Mouse (Mus musculus): ENCODE measurements around the gene Phkg2. TPM values are rescaled to one million over a fixed set of nuclear protein-coding genes. Genes with fewer than 3 reads are reported as not detected.
A peak's percentile ranks its signal among the peaks of the same experiment; 100 is the strongest.

The Phkg2 gene
- polyA plus RNA-seq (2015; fragmentation: Nextera tagmentation; extraction: Ambion mirVana) = 27.5 and 36.5 TPM in 2 replicates

GRCm38 (mm10) chr7:127572895-127573471, at the start of gene Phkg2:
Phkg2 (plus strand) TSS chr7:127573340.
- WGBS = under 1% methylated on average over 17 of the region's 17 CpGs
- Histone ChIP-seq H3K36me3 (peaks cover 19% of the 10 kb centered on the region), H3K9ac (peak within 1 kb of the TSS; percentile 77), H3K27me3 (no peaks in the 10 kb centered on the region), H3K4me3 (peak within 1 kb of the TSS; percentile 79), H3K4me2 (peak within 1 kb of the TSS; percentile 85), H3K9me3 (replicated peaks) (no peaks in the 10 kb centered on the region), H3K4me1 (replicated peaks) (peaks cover 22% of the 10 kb centered on the region), H3K27ac (peak within 1 kb of the TSS; percentile 78)
- peak; percentile 96 for ATAC-seq (replicated peaks; ENCODE audit: insufficient number of reproducible peaks, insufficient read depth, low FRiP score, low read depth)

GRCm38 (mm10) chr7:127541671-127542070, 31.5 kb upstream of the Phkg2 start:
- H3K27me3 ChIP-seq = no peaks in the 10 kb centered on the region
- no peaks in the 10 kb centered on the region; the same call in 1 of the 2 replicates for H3K4me1 ChIP-seq (replicated peaks)
- H3K4me2 ChIP-seq = no peak overlapping the region
- no peak overlapping the region for H3K4me3 ChIP-seq
- H3K36me3 ChIP-seq = peaks cover 94% of the 10 kb centered on the region
- ATAC-seq (replicated peaks; ENCODE audit: insufficient number of reproducible peaks, insufficient read depth, low FRiP score, low read depth) = no peak
- H3K9me3 ChIP-seq (replicated peaks) = no peaks in the 10 kb centered on the region
- 89% methylated on average over 3 of the region's 3 CpGs for WGBS
- H3K9ac ChIP-seq = no peak overlapping the region
- no peak overlapping the region for H3K27ac ChIP-seq

- Histone ChIP-seq H3K27me3 (no peaks in the 10 kb centered on the region), H3K36me3 (peaks cover 74% of the 10 kb centered on the region), H3K27ac (no peak overlapping the region), H3K9me3 (replicated peaks) (no peaks in the 10 kb centered on the region), H3K4me3 (no peak overlapping the region), H3K4me1 (replicated peaks) (peaks cover 3% of the 10 kb centered on the region; the same call in 1 of the 2 replicates), H3K9ac (no peak overlapping the region), H3K4me2 (no peak overlapping the region)
- ATAC-seq (replicated peaks; ENCODE audit: insufficient number of reproducible peaks, insufficient read depth, low FRiP score, low read depth) = no peak
- 80% methylated on average over 15 of the region's 15 CpGs for WGBS
Observed at GRCm38 (mm10) chr7:127549116-127549835, 23.9 kb upstream of the Phkg2 start.

GRCm38 (mm10) chr7:127551558-127551957, 21.6 kb upstream of the Phkg2 start:
- Histone ChIP-seq H3K27me3 (no peaks in the 10 kb centered on the region), H3K9ac (no peak overlapping the region), H3K27ac (no peak overlapping the region), H3K4me2 (no peak overlapping the region), H3K4me1 (replicated peaks) (peaks cover 3% of the 10 kb centered on the region; the same call in 1 of the 2 replicates), H3K9me3 (replicated peaks) (no peaks in the 10 kb centered on the region), H3K36me3 (peaks cover 77% of the 10 kb centered on the region), H3K4me3 (no peak overlapping the region)
- no peak for ATAC-seq (replicated peaks; ENCODE audit: insufficient number of reproducible peaks, insufficient read depth, low FRiP score, low read depth)
- WGBS = 94% methylated on average over 8 of the region's 8 CpGs

GRCm38 (mm10) chr7:127560580-127560979, 12.6 kb upstream of the Phkg2 start:
- Histone ChIP-seq H3K9ac (no peak overlapping the region), H3K27ac (no peak overlapping the region), H3K36me3 (peaks cover 69% of the 10 kb centered on the region), H3K4me2 (no peak overlapping the region), H3K4me1 (replicated peaks) (peaks cover 13% of the 10 kb centered on the region), H3K4me3 (no peak overlapping the region), H3K9me3 (replicated peaks) (no peaks in the 10 kb centered on the region), H3K27me3 (no peaks in the 10 kb centered on the region)
- no peak for ATAC-seq (replicated peaks; ENCODE audit: insufficient number of reproducible peaks, insufficient read depth, low FRiP score, low read depth)
- 93% methylated on average over 11 of the region's 11 CpGs for WGBS

GRCm38 (mm10) chr7:127561340-127561858, 11.7 kb upstream of the Phkg2 start, which contains the start of gene Tmem265:
Tmem265 (plus strand) TSS chr7:127561390.
- peaks cover 68% of the 10 kb centered on the region for H3K36me3 ChIP-seq
- H3K9ac ChIP-seq = no peak within 1 kb of the TSS
- no peak for ATAC-seq (replicated peaks; ENCODE audit: insufficient number of reproducible peaks, insufficient read depth, low FRiP score, low read depth)
- WGBS = 91% methylated on average over 5 of the region's 5 CpGs
- H3K4me2 ChIP-seq = no peak within 1 kb of the TSS
- no peak within 1 kb of the TSS for H3K4me3 ChIP-seq
- peaks cover 13% of the 10 kb centered on the region for H3K4me1 ChIP-seq (replicated peaks)
- H3K9me3 ChIP-seq (replicated peaks) = no peaks in the 10 kb centered on the region
- H3K27me3 ChIP-seq = no peaks in the 10 kb centered on the region
- H3K27ac ChIP-seq = no peak within 1 kb of the TSS

GRCm38 (mm10) chr7:127564381-127565150, 8.6 kb upstream of the Phkg2 start:
- Histone ChIP-seq H3K9me3 (replicated peaks) (no peaks in the 10 kb centered on the region), H3K4me1 (replicated peaks) (peaks cover 13% of the 10 kb centered on the region), H3K9ac (no peak overlapping the region), H3K4me3 (no peak overlapping the region), H3K27me3 (no peaks in the 10 kb centered on the region), H3K4me2 (no peak overlapping the region), H3K36me3 (peaks cover 54% of the 10 kb centered on the region), H3K27ac (peak overlapping the region; percentile 31)
- 60% methylated on average over 6 of the region's 6 CpGs for whole genome bisulfite sequencing
- peak; percentile 81 for ATAC-seq (replicated peaks; ENCODE audit: insufficient number of reproducible peaks, insufficient read depth, low FRiP score, low read depth)

- Histone ChIP-seq H3K27me3 (no peaks in the 10 kb centered on the region), H3K9me3 (replicated peaks) (no peaks in the 10 kb centered on the region), H3K4me2 (peak overlapping the region; percentile 85), H3K4me1 (replicated peaks) (peaks cover 22% of the 10 kb centered on the region), H3K9ac (peak overlapping the region; percentile 77), H3K4me3 (peak overlapping the region; percentile 79), H3K36me3 (peaks cover 24% of the 10 kb centered on the region), H3K27ac (peak overlapping the region; percentile 78)
- ATAC-seq (replicated peaks; ENCODE audit: insufficient number of reproducible peaks, insufficient read depth, low FRiP score, low read depth) = peak; percentile 47
- under 1% methylated on average over 25 of the region's 28 CpGs for WGBS
Observed at GRCm38 (mm10) chr7:127573503-127574008, 416 bp downstream of the Phkg2 start.

- H3K9ac ChIP-seq = peak overlapping the region; percentile 77
Observed at GRCm38 (mm10) chr7:127574115-127574514, 975 bp downstream of the Phkg2 start.

GRCm38 (mm10) chr7:127583260-127583659, 10.1 kb downstream of the Phkg2 start:
- H3K9me3 ChIP-seq (replicated peaks) = no peaks in the 10 kb centered on the region
- no peak for ATAC-seq (replicated peaks; ENCODE audit: insufficient number of reproducible peaks, insufficient read depth, low FRiP score, low read depth)
- H3K36me3 ChIP-seq = peaks cover 60% of the 10 kb centered on the region
- H3K27me3 ChIP-seq = no peaks in the 10 kb centered on the region
- peaks cover 10% of the 10 kb centered on the region for H3K4me1 ChIP-seq (replicated peaks)
- H3K9ac ChIP-seq = no peak overlapping the region
- H3K4me3 ChIP-seq = no peak overlapping the region
- no peak overlapping the region for H3K4me2 ChIP-seq
- WGBS = 89% methylated on average over 6 of the region's 6 CpGs
- no peak overlapping the region for H3K27ac ChIP-seq

More at GRCm38 (mm10) chr7:127574115-127574514, 975 bp downstream of the Phkg2 start:
- WGBS = 18% methylated on average over 7 of the region's 7 CpGs
- peaks cover 22% of the 10 kb centered on the region for H3K4me1 ChIP-seq (replicated peaks)
- peak overlapping the region; percentile 85 for H3K4me2 ChIP-seq
- H3K4me3 ChIP-seq = peak overlapping the region; percentile 79
- no peak for ATAC-seq (replicated peaks; ENCODE audit: insufficient number of reproducible peaks, insufficient read depth, low FRiP score, low read depth)
- H3K27me3 ChIP-seq = no peaks in the 10 kb centered on the region
- H3K9me3 ChIP-seq (replicated peaks) = no peaks in the 10 kb centered on the region
- H3K36me3 ChIP-seq = peaks cover 23% of the 10 kb centered on the region
- no peak overlapping the region for H3K27ac ChIP-seq

- Histone ChIP-seq H3K4me2 (no peak overlapping the region), H3K4me1 (replicated peaks) (peaks cover 18% of the 10 kb centered on the region), H3K36me3 (peaks cover 51% of the 10 kb centered on the region), H3K9me3 (replicated peaks) (no peaks in the 10 kb centered on the region), H3K27me3 (no peaks in the 10 kb centered on the region), H3K27ac (no peak overlapping the region), H3K9ac (no peak overlapping the region), H3K4me3 (no peak overlapping the region)
- 81% methylated on average over 7 of the region's 7 CpGs for WGBS
- no peak for ATAC-seq (replicated peaks; ENCODE audit: insufficient number of reproducible peaks, insufficient read depth, low FRiP score, low read depth)
Observed at GRCm38 (mm10) chr7:127585031-127585430, 11.9 kb downstream of the Phkg2 start.

Measured in heart, embryonic 15.5 days (tissue).